Mouse (Mus musculus): Measurements from ENCODE around the gene Pafah1b2.

Gene Pafah1b2

GRCm38 (mm10) chr9:45979778-45980177 lies 32.7 kb downstream of the Pafah1b2 start:
- no peak for DNase-seq

DNA sequence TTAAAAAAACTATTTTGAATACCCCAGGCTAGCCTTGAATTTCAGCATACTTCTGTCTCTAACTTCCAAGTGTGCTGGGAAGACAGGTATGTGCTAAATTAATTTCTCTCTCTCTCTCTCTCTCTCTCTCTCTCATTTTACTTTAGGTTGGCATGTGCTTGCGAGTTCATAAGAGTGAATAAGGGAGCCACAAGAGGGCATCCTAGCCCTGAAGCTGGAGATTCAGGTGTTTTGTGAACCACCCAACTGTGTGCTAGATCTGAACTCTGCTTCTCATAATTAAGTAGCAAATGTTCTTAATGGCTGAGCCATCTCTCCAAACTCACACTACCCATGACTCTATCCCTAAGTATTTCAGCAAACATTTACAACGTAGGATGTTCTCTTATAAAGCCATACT lies 35.6 kb downstream of the Pafah1b2 start:
- no peak for DNase-seq

GRCm38 (mm10) chr9:45963577-45963976 lies 48.9 kb downstream of the Pafah1b2 start:
- DNase-seq: no peak

DNA sequence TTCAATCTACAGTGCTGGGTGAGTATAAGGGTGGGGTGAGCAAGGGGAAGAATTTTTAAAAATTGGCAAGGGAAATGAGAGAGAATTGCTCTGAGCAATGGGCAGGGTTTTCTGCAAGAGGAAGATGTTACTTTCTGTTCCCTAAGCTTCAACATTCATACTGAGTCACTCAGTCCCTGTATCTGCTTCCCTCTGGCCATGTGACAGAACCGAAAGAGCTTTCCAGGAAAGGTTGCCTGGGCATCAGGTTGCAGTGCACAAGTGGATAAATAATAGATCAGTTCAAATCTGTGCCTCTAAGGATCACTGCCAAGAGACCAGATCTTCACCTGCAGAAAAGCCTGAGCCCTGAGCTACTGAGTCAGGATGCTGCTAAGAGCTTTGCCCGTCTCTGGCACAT lies 50.6 kb downstream of the Pafah1b2 start:
- DNase-seq: no peak

- DNase-seq: peak; percentile 31 to 45
Observed at GRCm38 (mm10) chr9:45959661-45960060, 52.8 kb downstream of the Pafah1b2 start.

GRCm38 (mm10) chr9:45958851-45959250 lies 53.6 kb downstream of the Pafah1b2 start:
- DNase-seq: no peak

DNA sequence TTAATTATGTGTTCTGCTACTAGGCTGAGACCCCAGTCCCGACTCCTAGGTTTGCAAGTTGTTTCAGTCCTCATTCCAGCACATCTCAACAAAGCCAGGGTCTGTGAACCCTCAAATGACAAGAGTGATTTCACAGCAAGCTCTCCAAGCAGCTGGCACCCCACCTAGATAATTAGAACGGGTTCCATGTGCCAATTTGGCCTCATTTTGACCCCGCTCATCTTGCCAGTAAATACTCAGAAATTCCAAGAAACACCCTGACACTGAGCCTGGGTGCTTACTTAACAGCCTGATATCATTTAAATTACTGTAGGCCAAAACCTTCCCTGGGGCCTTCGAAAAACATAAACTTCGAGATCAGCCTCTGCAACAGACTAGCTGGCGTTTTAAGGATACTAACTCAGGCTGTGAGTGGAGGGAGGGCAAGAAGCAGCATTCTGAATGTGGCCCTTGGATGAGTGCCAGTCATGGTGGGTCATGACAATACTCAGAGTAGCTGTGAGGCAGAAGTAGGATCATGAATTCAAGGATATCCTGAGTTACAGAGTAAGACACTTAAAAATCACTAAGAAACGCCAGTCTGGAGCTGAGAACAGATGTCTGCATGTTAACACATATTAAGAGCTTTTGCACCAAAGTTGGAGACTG lies 54.3 kb downstream of the Pafah1b2 start:
- no peak for DNase-seq

DNA sequence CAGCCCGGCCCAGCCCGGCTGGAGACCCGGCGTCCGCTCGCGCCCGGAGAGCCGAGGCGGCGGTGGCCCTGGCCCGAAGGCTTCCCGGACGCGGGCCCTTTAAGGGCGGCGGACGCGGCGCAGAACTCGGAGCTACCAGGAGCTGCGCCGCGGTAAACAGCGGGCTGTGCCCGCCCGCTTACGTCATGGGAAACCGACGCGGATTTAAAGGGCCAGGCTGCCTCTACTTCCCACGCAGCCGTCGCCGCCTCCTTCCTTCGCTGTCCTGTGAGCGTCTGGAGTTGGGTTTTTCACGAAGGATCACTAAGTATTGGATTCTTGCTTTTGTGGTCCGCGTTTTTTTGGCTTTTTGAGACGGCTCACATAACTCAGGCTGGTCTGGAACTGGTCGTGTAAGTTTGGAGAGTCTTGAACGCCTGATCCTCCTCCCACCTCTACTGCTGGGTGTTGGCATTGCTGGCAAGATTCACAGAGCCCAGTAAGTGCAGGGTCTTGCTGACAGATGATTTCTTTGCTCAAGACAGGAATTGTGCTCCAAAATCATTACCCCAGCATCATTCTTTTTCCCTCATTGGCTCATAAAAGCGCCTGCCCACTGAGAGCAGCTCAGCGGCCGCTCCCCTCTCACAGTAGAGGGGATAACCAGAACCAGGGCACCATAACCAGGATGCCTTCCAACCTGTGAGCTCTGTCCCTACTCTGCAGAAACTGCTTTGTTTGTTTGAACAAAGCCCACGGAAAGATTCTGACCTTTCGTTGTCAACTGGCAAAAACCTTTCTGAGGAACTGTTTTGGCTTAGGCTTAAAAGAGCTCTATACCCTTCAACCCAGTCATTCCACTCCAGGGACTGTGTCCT lies 57.2 kb downstream of the Pafah1b2 start, which contains the start of gene Sidt2:
TSS of gene Sidt2 (minus strand) at position 152 of the 857 bp plus-strand sequence.
- peak; percentile 92 to 93 for DNase-seq

DNA sequence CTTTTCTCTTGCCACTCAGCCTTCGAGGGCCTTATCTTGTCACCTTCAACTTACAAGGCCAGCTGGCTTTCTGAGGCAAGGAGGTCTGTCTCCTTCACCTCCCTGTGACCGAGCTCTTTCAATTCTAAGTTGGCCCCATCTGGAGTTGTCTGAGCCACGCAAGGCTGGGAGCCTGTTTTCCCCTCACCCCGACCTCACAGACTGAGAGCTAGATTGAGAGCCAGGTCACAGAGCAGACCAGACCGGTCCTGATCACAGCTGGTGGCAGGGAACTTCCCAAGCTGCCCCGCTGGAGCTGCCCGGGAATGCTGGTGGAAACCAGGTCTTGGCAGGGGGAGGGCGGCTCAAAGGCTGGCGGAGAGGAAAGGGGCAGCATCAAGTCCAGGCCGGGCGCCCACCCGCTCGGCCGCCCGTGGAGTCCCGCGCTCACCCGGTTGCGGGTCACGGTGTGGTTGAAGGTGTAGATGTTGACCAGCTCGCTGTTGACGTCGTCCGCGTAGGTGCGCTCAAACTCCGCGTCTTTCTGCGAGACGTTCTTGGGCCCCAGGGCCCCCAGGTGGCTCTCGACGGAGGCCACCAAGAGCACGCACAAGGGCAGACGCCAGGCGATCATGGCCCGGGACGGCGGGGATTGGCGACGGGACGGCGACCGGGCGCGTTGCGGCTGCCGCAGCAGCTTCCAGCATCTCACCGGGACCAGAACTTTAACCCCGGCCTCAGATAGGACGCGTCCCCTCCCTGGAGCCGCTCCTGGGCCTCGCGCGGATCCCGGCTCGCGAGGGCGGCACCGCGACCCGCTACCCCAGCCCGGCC lies 58.0 kb downstream of the Pafah1b2 start:
- peak; percentile 62 to 70 for DNase-seq

GRCm38 (mm10) chr9:45953511-45954293 lies 58.8 kb downstream of the Pafah1b2 start:
- no peak for DNase-seq

DNA sequence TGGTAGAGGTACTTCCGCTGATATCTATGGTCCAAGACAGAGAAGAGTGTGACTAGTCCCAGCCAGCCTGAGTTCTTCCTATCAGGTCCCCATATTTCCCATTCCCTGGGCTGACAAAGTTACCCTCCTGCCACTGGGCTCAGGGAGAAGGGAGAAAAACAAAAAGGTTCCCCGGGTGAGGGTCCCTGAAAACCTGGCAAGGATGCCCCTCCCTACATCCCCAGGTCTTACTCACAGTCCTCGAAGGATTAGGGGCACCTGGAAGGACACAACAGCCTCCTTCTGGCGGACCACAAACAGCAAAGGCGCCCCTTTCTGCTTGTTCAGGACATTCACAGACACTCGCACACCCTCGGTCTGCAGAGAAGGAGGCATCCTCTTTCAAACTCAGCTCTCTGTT lies 59.6 kb downstream of the Pafah1b2 start:
- DNase-seq: no peak

DNA sequence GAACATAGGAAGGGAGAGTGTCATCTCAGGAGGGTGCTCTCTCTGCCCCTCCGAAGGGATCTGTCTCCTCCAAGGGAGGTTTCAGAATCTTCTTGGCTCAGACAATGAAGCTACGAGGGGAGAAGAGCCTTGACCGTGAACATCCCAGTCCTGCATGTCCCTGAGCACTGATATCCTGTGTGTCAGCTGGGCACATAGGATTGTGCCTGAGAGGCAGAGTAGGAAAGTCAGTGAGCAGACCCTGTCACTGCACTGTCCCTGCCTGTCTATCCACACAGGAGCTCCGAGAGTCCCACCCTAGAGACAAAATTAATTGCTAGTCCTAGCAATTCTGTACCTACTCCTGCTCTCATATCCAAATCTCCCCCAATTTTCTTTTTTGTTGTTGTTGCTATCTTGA lies 60.4 kb downstream of the Pafah1b2 start:
- DNase-seq: no peak

DNA sequence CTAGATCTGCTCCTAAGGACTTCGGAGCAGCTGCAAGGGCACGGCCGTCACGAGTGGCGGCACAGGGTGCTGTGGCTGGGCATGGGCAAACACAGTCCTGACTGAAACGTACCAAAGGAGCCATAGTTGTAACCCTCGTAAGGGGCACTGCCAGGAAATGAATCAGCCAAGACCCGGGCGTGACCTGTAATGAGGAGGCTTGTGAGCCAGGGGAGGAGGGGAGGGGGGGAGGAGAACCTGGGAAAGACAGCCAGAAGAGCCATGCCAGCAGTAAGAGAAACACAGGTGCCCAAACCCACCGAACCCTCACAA lies 65.7 kb downstream of the Pafah1b2 start:
- DNase-seq: no peak

DNA sequence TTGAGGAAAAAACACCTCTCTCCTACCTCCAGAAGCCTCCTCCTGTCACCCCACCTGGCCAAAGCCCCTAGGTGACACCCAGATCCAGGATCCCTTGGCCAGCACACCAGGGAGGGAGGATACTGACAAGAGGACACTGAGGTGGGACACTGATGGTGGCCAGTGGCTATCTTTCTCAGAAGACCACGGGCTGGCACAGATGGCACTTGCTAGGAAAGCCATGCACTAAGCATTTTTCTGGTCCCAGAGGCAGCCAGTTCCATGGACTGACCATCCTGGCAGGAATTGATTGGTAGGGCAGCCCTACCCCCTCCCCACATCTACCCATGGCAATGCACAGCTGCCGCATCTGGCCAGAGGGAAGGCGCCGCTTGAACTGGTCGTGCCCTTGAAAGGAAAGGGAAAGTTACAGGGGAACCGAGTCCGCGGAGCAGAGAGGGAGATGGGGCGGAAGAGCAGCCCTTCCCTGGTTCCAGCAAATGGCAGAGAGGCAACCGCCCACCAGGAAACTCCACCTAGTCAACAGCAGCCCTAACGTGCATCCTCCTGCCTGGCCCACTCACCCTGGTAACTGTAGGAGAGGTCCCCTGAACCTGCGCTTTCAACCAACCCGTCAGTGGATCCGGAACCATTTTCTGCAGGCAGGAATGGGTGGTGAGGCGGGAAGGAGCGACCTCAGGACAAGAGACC lies 66.2 kb downstream of the Pafah1b2 start:
- no peak for DNase-seq

DNA sequence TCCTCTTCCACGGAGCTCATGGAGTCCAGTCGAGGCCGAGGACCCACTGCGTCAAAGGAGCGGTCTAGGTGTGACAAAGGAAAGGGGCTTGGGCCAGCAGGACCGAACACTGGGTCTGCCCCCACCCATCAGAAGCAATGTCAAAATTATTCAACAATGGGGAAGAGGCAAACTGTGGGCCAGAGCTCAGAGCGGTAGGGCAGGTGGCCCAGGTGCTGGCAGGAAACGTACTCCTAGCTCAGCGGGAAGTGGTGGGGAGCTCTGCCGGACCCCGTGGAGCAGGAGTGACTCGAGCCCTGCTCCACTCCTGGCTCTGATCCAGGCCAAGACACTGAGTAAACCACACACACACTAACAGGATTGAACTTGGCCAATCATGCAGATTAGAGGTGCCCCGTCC lies 66.8 kb downstream of the Pafah1b2 start:
- DNase-seq: peak in 1 of 2 experiments; percentile 3

DNA sequence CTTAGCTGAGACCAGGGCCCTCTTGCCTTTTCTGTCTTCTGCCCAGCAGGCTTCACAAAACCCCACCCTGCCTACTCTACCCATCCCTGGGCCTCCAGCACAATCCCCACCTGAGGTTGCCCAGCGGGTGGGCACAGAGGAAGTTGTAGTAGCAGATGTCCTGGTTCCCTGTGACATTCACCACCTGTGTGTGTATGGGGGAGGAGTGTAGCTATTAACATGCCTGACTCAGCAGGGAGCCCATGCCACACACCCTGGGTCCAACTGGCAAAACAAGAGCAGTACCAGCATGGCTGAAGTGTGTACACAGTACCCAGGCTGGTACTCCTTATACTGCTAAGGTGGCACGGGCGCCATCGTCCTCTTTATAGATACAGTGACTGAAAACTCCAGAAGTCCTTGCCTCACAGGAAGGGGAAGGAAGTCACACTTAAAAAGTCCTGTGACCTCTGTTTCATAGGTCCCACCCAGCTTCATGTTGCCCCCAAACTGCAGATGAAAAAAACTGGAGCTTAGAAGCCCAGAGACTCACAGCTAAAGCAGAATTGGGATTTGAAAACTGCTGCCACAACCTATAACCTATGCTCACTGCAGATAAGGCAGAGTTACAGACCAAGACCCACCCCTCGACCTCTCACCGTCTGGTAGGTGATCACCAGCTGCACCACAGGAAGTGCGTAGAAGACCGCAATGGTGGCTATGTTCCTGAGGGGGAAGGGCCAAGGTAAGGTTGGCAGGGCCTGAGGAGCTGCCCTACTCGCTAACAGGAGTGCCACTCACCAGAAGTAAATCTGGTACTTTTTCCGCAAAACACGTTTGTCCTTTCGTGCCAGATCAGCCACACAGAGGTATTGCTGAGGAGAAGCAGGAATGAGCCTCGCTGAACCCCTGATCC lies 67.7 kb downstream of the Pafah1b2 start:
- DNase-seq: peak in 1 of 2 experiments; percentile 25

GRCm38 (mm10) chr9:45943628-45944505 lies 68.6 kb downstream of the Pafah1b2 start:
- DNase-seq: no peak

- DNase-seq: no peak
Observed at GRCm38 (mm10) chr9:45942916-45943315, 69.6 kb downstream of the Pafah1b2 start.

DNA sequence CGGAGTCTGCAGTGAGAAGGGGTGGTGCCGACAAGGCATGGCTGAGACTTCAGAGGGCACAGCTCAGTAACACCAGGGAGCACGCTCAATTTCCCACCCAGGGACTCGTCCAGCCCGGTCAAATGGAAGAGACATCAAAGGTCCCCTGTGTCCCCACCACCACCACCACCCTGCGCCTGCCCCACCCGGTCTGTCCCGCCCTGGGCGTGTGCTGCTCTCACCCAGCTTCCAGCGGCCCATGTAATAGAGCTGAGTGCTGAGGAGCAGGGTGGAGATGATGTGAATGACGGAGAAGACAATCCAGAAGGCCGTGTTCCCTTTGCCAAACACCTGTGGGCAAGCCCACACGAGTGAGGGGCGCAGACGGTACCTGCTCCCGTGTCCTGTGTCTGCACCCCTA lies 70.0 kb downstream of the Pafah1b2 start:
- no peak for DNase-seq

- no peak for DNase-seq
Observed at GRCm38 (mm10) chr9:45941329-45941888, 71.1 kb downstream of the Pafah1b2 start.

Measured in lung, postnatal 4 days (tissue).